Mouse (Mus musculus): ENCODE measurements around the gene Pcif1.

DNA sequence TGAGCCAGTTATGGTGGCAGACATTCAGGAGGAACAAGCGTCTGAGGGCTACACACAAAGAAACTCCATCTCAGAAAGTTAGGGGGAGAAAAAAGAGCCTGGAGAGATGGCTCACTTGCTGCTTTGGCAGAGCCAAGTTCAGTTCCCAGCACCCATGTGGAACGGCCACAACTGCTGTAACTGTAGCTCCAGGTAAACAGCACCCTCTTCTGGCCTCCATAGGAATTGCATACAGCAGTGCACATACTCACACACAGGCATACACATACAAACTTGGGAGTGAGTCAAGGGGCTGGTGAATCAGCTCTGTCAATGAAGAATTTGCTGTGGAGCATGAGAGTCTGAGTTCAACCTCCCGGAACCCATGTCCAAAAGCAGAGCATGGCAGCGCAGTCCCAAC is 27.0 kb downstream of the Pcif1 start:
- TF ChIP-seq POLR2A (IDR thresholded peaks at IDR 0.05; ENCODE audit: control insufficient read depth, extremely low read depth, insufficient read depth, low read length, poor library complexity), result no peak
- no peak for TF ChIP-seq CTCF (IDR thresholded peaks at IDR 0.05; ENCODE audit: borderline replicate concordance, control insufficient read depth, extremely low read depth, insufficient read depth, low read length, poor library complexity)
